Mouse (Mus musculus): ENCODE data around the gene Mog. TPM values are rescaled to one million over a fixed set of nuclear protein-coding genes. Genes with fewer than 3 reads are reported as not detected.

Mog gene
- total and polyA plus RNA-seq, 3 experiments = not detected

DNA sequence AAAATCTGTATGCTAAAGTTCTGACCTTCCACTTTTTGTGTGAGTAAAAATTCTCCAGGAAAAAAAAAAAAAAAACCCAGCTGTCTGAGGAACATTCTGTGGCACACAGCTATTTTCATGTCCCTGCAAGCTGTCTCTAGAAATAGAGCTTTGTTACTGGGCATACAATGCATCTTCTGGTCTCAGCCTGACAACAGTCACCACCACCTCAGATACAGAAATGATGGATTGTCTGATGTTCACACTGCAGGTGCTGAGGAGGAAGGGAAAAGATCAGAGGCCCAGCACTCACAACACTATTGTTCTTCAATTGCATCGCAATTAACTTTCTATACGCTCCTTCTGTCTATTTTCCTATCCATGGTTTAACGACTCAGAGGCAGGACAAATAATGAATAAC, 4.9 kb downstream of the Mog start:
- H3K36me3 ChIP-seq (ENCODE audit: control insufficient read depth, insufficient read depth, low read length) = no peaks in the 10 kb centered on the region
- no peaks in the 10 kb centered on the region for H3K4me1 ChIP-seq (ENCODE audit: control insufficient read depth, insufficient read depth, low read length)
- no peaks in the 10 kb centered on the region for H3K79me2 ChIP-seq (replicated peaks; ENCODE audit: control insufficient read depth, insufficient read depth, low read length)
- no peak overlapping the region for H3K4me3 ChIP-seq
- TF ChIP-seq EP300 (IDR thresholded peaks at IDR 0.05; ENCODE audit: insufficient read depth, low read depth, low read length) (no peak), CTCF (IDR thresholded peaks at IDR 0.05) (no peak), POLR2A (IDR thresholded peaks at IDR 0.05; ENCODE audit: insufficient read depth, low read depth, low read length) (no peak)
- no peak overlapping the region for H3K27ac ChIP-seq
- intact Hi-C loops (cut with DNase I) = no loop called here
- no peaks in the 10 kb centered on the region for H3K27me3 ChIP-seq (ENCODE audit: control insufficient read depth, insufficient read depth, low read length)
- H3K9ac ChIP-seq (ENCODE audit: low read depth, low read length) = no peak overlapping the region
- WGBS = 94% methylated on average over 3 of the region's 3 CpGs
- DNase-seq = no peak

DNA sequence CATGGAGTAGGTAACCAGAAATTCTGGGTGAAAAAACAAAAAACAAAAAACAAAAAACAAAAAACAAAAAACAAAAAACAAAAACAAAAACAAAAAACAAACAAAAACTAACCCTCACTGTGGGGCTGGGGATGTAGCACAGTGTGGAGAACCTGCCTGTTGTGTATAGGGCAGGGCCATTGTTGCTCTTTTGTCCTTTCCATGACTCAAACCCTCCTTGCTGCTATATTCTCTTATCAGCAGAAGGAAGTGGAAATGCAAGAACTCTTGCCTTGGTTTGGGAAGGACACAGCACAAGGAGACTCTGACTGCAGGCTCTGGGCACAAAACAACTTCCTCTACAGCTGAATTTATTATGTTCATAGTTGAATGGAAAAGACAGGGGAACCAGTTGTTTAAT, 6.9 kb downstream of the Mog start:
- TF ChIP-seq EP300 (IDR thresholded peaks at IDR 0.05; ENCODE audit: insufficient read depth, low read depth, low read length) (no peak), POLR2A (IDR thresholded peaks at IDR 0.05; ENCODE audit: insufficient read depth, low read depth, low read length) (no peak), CTCF (IDR thresholded peaks at IDR 0.05) (no peak)
- intact Hi-C loops (cut with DNase I) = no loop called here

GRCm38 (mm10) chr17:37012141-37012540, 11.1 kb downstream of the Mog start:
- intact Hi-C loops (cut with DNase I) = no loop called here
- Histone ChIP-seq H3K9ac (ENCODE audit: low read depth, low read length) (no peak overlapping the region), H3K79me2 (replicated peaks; ENCODE audit: control insufficient read depth, insufficient read depth, low read length) (no peaks in the 10 kb centered on the region), H3K4me3 (no peak overlapping the region), H3K4me1 (ENCODE audit: control insufficient read depth, insufficient read depth, low read length) (no peaks in the 10 kb centered on the region), H3K36me3 (ENCODE audit: control insufficient read depth, insufficient read depth, low read length) (no peaks in the 10 kb centered on the region), H3K27ac (no peak overlapping the region), H3K27me3 (ENCODE audit: control insufficient read depth, insufficient read depth, low read length) (no peaks in the 10 kb centered on the region)
- no peak for DNase-seq
- TF ChIP-seq CTCF (IDR thresholded peaks at IDR 0.05) = no peak
- no peak for TF ChIP-seq EP300 (IDR thresholded peaks at IDR 0.05; ENCODE audit: insufficient read depth, low read depth, low read length)
- no peak for TF ChIP-seq POLR2A (IDR thresholded peaks at IDR 0.05; ENCODE audit: insufficient read depth, low read depth, low read length)
- WGBS = 59% methylated on average over 5 of the region's 5 CpGs

More for the DNA sequence above, 6.9 kb downstream of the Mog start:
- Histone ChIP-seq H3K4me3 (no peak overlapping the region), H3K9ac (ENCODE audit: low read depth, low read length) (no peak overlapping the region), H3K4me1 (ENCODE audit: control insufficient read depth, insufficient read depth, low read length) (no peaks in the 10 kb centered on the region), H3K79me2 (replicated peaks; ENCODE audit: control insufficient read depth, insufficient read depth, low read length) (no peaks in the 10 kb centered on the region), H3K27me3 (ENCODE audit: control insufficient read depth, insufficient read depth, low read length) (no peaks in the 10 kb centered on the region), H3K27ac (no peak overlapping the region), H3K36me3 (ENCODE audit: control insufficient read depth, insufficient read depth, low read length) (no peaks in the 10 kb centered on the region)
- no peak for DNase-seq

- intact Hi-C loops (cut with DNase I) = no loop called here
Measured at GRCm38 (mm10) chr17:37011719-37012118, 11.5 kb downstream of the Mog start.

GRCm38 (mm10) chr17:37009460-37010042, 13.6 kb downstream of the Mog start:
- Histone ChIP-seq H3K27ac (no peak overlapping the region), H3K4me1 (ENCODE audit: control insufficient read depth, insufficient read depth, low read length) (no peaks in the 10 kb centered on the region), H3K79me2 (replicated peaks; ENCODE audit: control insufficient read depth, insufficient read depth, low read length) (no peaks in the 10 kb centered on the region), H3K4me3 (no peak overlapping the region), H3K27me3 (ENCODE audit: control insufficient read depth, insufficient read depth, low read length) (no peaks in the 10 kb centered on the region), H3K36me3 (ENCODE audit: control insufficient read depth, insufficient read depth, low read length) (no peaks in the 10 kb centered on the region), H3K9ac (ENCODE audit: low read depth, low read length) (no peak overlapping the region)
- intact Hi-C loops (cut with DNase I) = no loop called here
- 93% methylated on average over 17 of the region's 17 CpGs for WGBS
- no peak for TF ChIP-seq CTCF (IDR thresholded peaks at IDR 0.05)
- no peak for TF ChIP-seq EP300 (IDR thresholded peaks at IDR 0.05; ENCODE audit: insufficient read depth, low read depth, low read length)
- TF ChIP-seq POLR2A (IDR thresholded peaks at IDR 0.05; ENCODE audit: insufficient read depth, low read depth, low read length) = no peak
- no peak for DNase-seq

More at GRCm38 (mm10) chr17:37011719-37012118, 11.5 kb downstream of the Mog start:
- H3K4me1 ChIP-seq (ENCODE audit: control insufficient read depth, insufficient read depth, low read length) = no peaks in the 10 kb centered on the region
- no peaks in the 10 kb centered on the region for H3K79me2 ChIP-seq (replicated peaks; ENCODE audit: control insufficient read depth, insufficient read depth, low read length)
- TF ChIP-seq CTCF (IDR thresholded peaks at IDR 0.05) (no peak), POLR2A (IDR thresholded peaks at IDR 0.05; ENCODE audit: insufficient read depth, low read depth, low read length) (no peak), EP300 (IDR thresholded peaks at IDR 0.05; ENCODE audit: insufficient read depth, low read depth, low read length) (no peak)
- no peaks in the 10 kb centered on the region for H3K27me3 ChIP-seq (ENCODE audit: control insufficient read depth, insufficient read depth, low read length)
- H3K9ac ChIP-seq (ENCODE audit: low read depth, low read length) = no peak overlapping the region
- no peak overlapping the region for H3K4me3 ChIP-seq
- H3K27ac ChIP-seq = no peak overlapping the region
- DNase-seq = no peak
- H3K36me3 ChIP-seq (ENCODE audit: control insufficient read depth, insufficient read depth, low read length) = no peaks in the 10 kb centered on the region
- WGBS = 77% methylated on average over 3 of the region's 3 CpGs

DNA sequence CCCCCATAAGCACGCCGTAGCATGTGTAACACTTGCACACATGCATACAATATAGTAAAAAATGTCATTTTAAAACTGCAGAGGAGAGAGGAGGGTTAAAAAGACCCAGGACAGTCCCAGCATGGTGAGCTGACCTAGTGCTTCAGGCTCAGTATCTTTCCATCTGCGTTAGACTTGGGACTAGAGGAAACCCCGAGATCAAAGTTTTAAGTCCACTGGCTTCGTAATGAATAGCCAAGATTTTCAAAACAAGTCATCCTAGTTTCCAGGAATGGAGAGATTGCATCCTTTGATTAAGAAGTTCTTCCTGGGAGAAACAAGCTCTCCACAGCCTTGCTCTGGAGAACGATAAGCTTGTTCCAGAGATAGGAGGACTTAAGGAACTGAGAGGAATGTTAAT, 15.0 kb downstream of the Mog start:
- intact Hi-C loops (cut with DNase I) = no loop called here
- no peaks in the 10 kb centered on the region for H3K27me3 ChIP-seq (ENCODE audit: control insufficient read depth, insufficient read depth, low read length)
- no peak for DNase-seq
- H3K4me3 ChIP-seq = no peak overlapping the region
- TF ChIP-seq POLR2A (IDR thresholded peaks at IDR 0.05; ENCODE audit: insufficient read depth, low read depth, low read length) = no peak
- TF ChIP-seq EP300 (IDR thresholded peaks at IDR 0.05; ENCODE audit: insufficient read depth, low read depth, low read length) = no peak
- TF ChIP-seq CTCF (IDR thresholded peaks at IDR 0.05) = no peak
- no peaks in the 10 kb centered on the region for H3K79me2 ChIP-seq (replicated peaks; ENCODE audit: control insufficient read depth, insufficient read depth, low read length)
- no peak overlapping the region for H3K9ac ChIP-seq (ENCODE audit: low read depth, low read length)
- no peak overlapping the region for H3K27ac ChIP-seq
- no peaks in the 10 kb centered on the region for H3K36me3 ChIP-seq (ENCODE audit: control insufficient read depth, insufficient read depth, low read length)
- WGBS = 87% methylated on average over 6 of the region's 6 CpGs
- no peaks in the 10 kb centered on the region for H3K4me1 ChIP-seq (ENCODE audit: control insufficient read depth, insufficient read depth, low read length)
